Mouse (Mus musculus): Measurements from ENCODE around the gene Krtap7-1. TPM values are rescaled to one million over a fixed set of nuclear protein-coding genes. Genes with fewer than 3 reads are reported as not detected.

Gene Krtap7-1
- polyA plus RNA-seq (2014; fragmentation: Nextera tagmentation; extraction: Ambion mirVana) = not detected in 2 replicates

- ATAC-seq (ENCODE audit: low FRiP score) (no peak), DNase-seq (ENCODE audit: low spot score) (no peak)
- Histone ChIP-seq H3K36me3 (ENCODE audit: control insufficient read depth, insufficient read depth, low read length) (no peaks in the 10 kb centered on the region), H3K27ac (ENCODE audit: low read depth, low read length) (no peak within 1 kb of the TSS), H3K9ac (ENCODE audit: low read depth, low read length) (no peak within 1 kb of the TSS), H3K4me2 (replicated peaks; ENCODE audit: low read depth, low read length) (no peak within 1 kb of the TSS), H3K9me3 (ENCODE audit: control insufficient read depth, low read length) (no peaks in the 10 kb centered on the region), H3K27me3 (ENCODE audit: control insufficient read depth, insufficient read depth, low read length) (no peaks in the 10 kb centered on the region), H3K4me3 (ENCODE audit: low read depth, low read length) (no peak within 1 kb of the TSS), H3K4me1 (replicated peaks; ENCODE audit: control insufficient read depth, insufficient read depth, low read length) (no peaks in the 10 kb centered on the region)
- WGBS = 94% methylated on average over 4 of the region's 4 CpGs
These were observed at the start of gene Krtap7-1 for GRCm38 (mm10) chr16:89508223-89508622. Gene Krtap7-1 (minus strand): TSS chr16:89508323.

GRCm38 (mm10) chr16:89550298-89550697 lies 42.2 kb upstream of the Krtap7-1 start:
- Histone ChIP-seq H3K36me3 (ENCODE audit: control insufficient read depth, insufficient read depth, low read length) (no peaks in the 10 kb centered on the region), H3K4me3 (ENCODE audit: low read depth, low read length) (no peak overlapping the region), H3K27me3 (ENCODE audit: control insufficient read depth, insufficient read depth, low read length) (no peaks in the 10 kb centered on the region), H3K4me2 (replicated peaks; ENCODE audit: low read depth, low read length) (no peak overlapping the region), H3K27ac (ENCODE audit: low read depth, low read length) (no peak overlapping the region), H3K9me3 (ENCODE audit: control insufficient read depth, low read length) (no peaks in the 10 kb centered on the region), H3K9ac (ENCODE audit: low read depth, low read length) (no peak overlapping the region), H3K4me1 (replicated peaks; ENCODE audit: control insufficient read depth, insufficient read depth, low read length) (no peaks in the 10 kb centered on the region)
- no peak for DNase-seq (ENCODE audit: low spot score)
- ATAC-seq (ENCODE audit: low FRiP score) = no peak

GRCm38 (mm10) chr16:89538031-89538484 lies 29.9 kb upstream of the Krtap7-1 start:
- H3K27ac ChIP-seq (ENCODE audit: low read depth, low read length) = no peak overlapping the region
- H3K9me3 ChIP-seq (ENCODE audit: control insufficient read depth, low read length) = no peaks in the 10 kb centered on the region
- H3K36me3 ChIP-seq (ENCODE audit: control insufficient read depth, insufficient read depth, low read length) = no peaks in the 10 kb centered on the region
- ATAC-seq (ENCODE audit: low FRiP score) = peak; percentile 62
- no peaks in the 10 kb centered on the region for H3K27me3 ChIP-seq (ENCODE audit: control insufficient read depth, insufficient read depth, low read length)
- no peaks in the 10 kb centered on the region for H3K4me1 ChIP-seq (replicated peaks; ENCODE audit: control insufficient read depth, insufficient read depth, low read length)
- no peak for DNase-seq (ENCODE audit: low spot score)
- no peak overlapping the region for H3K4me2 ChIP-seq (replicated peaks; ENCODE audit: low read depth, low read length)
- 60% methylated on average over 5 of the region's 5 CpGs for WGBS
- H3K9ac ChIP-seq (ENCODE audit: low read depth, low read length) = no peak overlapping the region
- no peak overlapping the region for H3K4me3 ChIP-seq (ENCODE audit: low read depth, low read length)

GRCm38 (mm10) chr16:89537349-89537748 lies 29.2 kb upstream of the Krtap7-1 start:
- 89% methylated on average over 6 of the region's 6 CpGs for WGBS
- Histone ChIP-seq H3K4me1 (replicated peaks; ENCODE audit: control insufficient read depth, insufficient read depth, low read length) (no peaks in the 10 kb centered on the region), H3K36me3 (ENCODE audit: control insufficient read depth, insufficient read depth, low read length) (no peaks in the 10 kb centered on the region), H3K27me3 (ENCODE audit: control insufficient read depth, insufficient read depth, low read length) (no peaks in the 10 kb centered on the region), H3K4me2 (replicated peaks; ENCODE audit: low read depth, low read length) (no peak overlapping the region), H3K4me3 (ENCODE audit: low read depth, low read length) (no peak overlapping the region), H3K9ac (ENCODE audit: low read depth, low read length) (no peak overlapping the region), H3K9me3 (ENCODE audit: control insufficient read depth, low read length) (no peaks in the 10 kb centered on the region), H3K27ac (ENCODE audit: low read depth, low read length) (no peak overlapping the region)
- DNase-seq (ENCODE audit: low spot score) = no peak
- no peak for ATAC-seq (ENCODE audit: low FRiP score)

GRCm38 (mm10) chr16:89530547-89530946 lies 22.4 kb upstream of the Krtap7-1 start:
- Histone ChIP-seq H3K9me3 (ENCODE audit: control insufficient read depth, low read length) (no peaks in the 10 kb centered on the region), H3K27ac (ENCODE audit: low read depth, low read length) (peak overlapping the region; percentile 51), H3K4me2 (replicated peaks; ENCODE audit: low read depth, low read length) (no peak overlapping the region), H3K4me3 (ENCODE audit: low read depth, low read length) (no peak overlapping the region), H3K4me1 (replicated peaks; ENCODE audit: control insufficient read depth, insufficient read depth, low read length) (peaks cover 3% of the 10 kb centered on the region), H3K9ac (ENCODE audit: low read depth, low read length) (no peak overlapping the region), H3K36me3 (ENCODE audit: control insufficient read depth, insufficient read depth, low read length) (no peaks in the 10 kb centered on the region), H3K27me3 (ENCODE audit: control insufficient read depth, insufficient read depth, low read length) (no peaks in the 10 kb centered on the region)
- WGBS = 27% methylated on average over 7 of the region's 7 CpGs
- ATAC-seq (ENCODE audit: low FRiP score) (peak; percentile 83), DNase-seq (ENCODE audit: low spot score) (peak; percentile 46)

GRCm38 (mm10) chr16:89529846-89530245 lies 21.7 kb upstream of the Krtap7-1 start:
- H3K9ac ChIP-seq (ENCODE audit: low read depth, low read length) = no peak overlapping the region
- DNase-seq (ENCODE audit: low spot score) = peak; percentile 25
- H3K4me1 ChIP-seq (replicated peaks; ENCODE audit: control insufficient read depth, insufficient read depth, low read length) = peaks cover 3% of the 10 kb centered on the region
- peak; percentile 45; the same call in 1 of the 2 replicates for ATAC-seq (ENCODE audit: low FRiP score)
- WGBS = 61% methylated on average over 7 of the region's 7 CpGs
- no peak overlapping the region for H3K4me3 ChIP-seq (ENCODE audit: low read depth, low read length)
- peak overlapping the region; percentile 43; the same call in 1 of the 2 replicates for H3K27ac ChIP-seq (ENCODE audit: low read depth, low read length)
- no peaks in the 10 kb centered on the region for H3K9me3 ChIP-seq (ENCODE audit: control insufficient read depth, low read length)
- H3K27me3 ChIP-seq (ENCODE audit: control insufficient read depth, insufficient read depth, low read length) = no peaks in the 10 kb centered on the region
- H3K4me2 ChIP-seq (replicated peaks; ENCODE audit: low read depth, low read length) = no peak overlapping the region
- H3K36me3 ChIP-seq (ENCODE audit: control insufficient read depth, insufficient read depth, low read length) = no peaks in the 10 kb centered on the region

GRCm38 (mm10) chr16:89528380-89528779 lies 20.3 kb upstream of the Krtap7-1 start:
- Histone ChIP-seq H3K4me2 (replicated peaks; ENCODE audit: low read depth, low read length) (no peak overlapping the region), H3K27me3 (ENCODE audit: control insufficient read depth, insufficient read depth, low read length) (no peaks in the 10 kb centered on the region), H3K4me1 (replicated peaks; ENCODE audit: control insufficient read depth, insufficient read depth, low read length) (peaks cover 3% of the 10 kb centered on the region), H3K4me3 (ENCODE audit: low read depth, low read length) (no peak overlapping the region), H3K27ac (ENCODE audit: low read depth, low read length) (no peak overlapping the region), H3K9me3 (ENCODE audit: control insufficient read depth, low read length) (no peaks in the 10 kb centered on the region), H3K36me3 (ENCODE audit: control insufficient read depth, insufficient read depth, low read length) (no peaks in the 10 kb centered on the region), H3K9ac (ENCODE audit: low read depth, low read length) (no peak overlapping the region)
- WGBS = 62% methylated on average over 3 of the region's 3 CpGs
- DNase-seq (ENCODE audit: low spot score) (peak; percentile 21), ATAC-seq (ENCODE audit: low FRiP score) (peak; percentile 31; the same call in 1 of the 2 replicates)

- no peak for ATAC-seq (ENCODE audit: low FRiP score)
- Histone ChIP-seq H3K27ac (ENCODE audit: low read depth, low read length) (no peak overlapping the region), H3K4me1 (replicated peaks; ENCODE audit: control insufficient read depth, insufficient read depth, low read length) (no peaks in the 10 kb centered on the region), H3K4me3 (ENCODE audit: low read depth, low read length) (no peak overlapping the region), H3K36me3 (ENCODE audit: control insufficient read depth, insufficient read depth, low read length) (no peaks in the 10 kb centered on the region), H3K9me3 (ENCODE audit: control insufficient read depth, low read length) (no peaks in the 10 kb centered on the region), H3K4me2 (replicated peaks; ENCODE audit: low read depth, low read length) (no peak overlapping the region), H3K27me3 (ENCODE audit: control insufficient read depth, insufficient read depth, low read length) (no peaks in the 10 kb centered on the region), H3K9ac (ENCODE audit: low read depth, low read length) (no peak overlapping the region)
- 90% methylated on average over 4 of the region's 4 CpGs for WGBS
- DNase-seq (ENCODE audit: low spot score) = no peak
These were observed 12.9 kb upstream of the Krtap7-1 start for GRCm38 (mm10) chr16:89520996-89521395.

GRCm38 (mm10) chr16:89520555-89520954 lies 12.4 kb upstream of the Krtap7-1 start:
- no peak for ATAC-seq (ENCODE audit: low FRiP score)
- Histone ChIP-seq H3K27me3 (ENCODE audit: control insufficient read depth, insufficient read depth, low read length) (no peaks in the 10 kb centered on the region), H3K4me2 (replicated peaks; ENCODE audit: low read depth, low read length) (no peak overlapping the region), H3K27ac (ENCODE audit: low read depth, low read length) (no peak overlapping the region), H3K9me3 (ENCODE audit: control insufficient read depth, low read length) (no peaks in the 10 kb centered on the region), H3K4me1 (replicated peaks; ENCODE audit: control insufficient read depth, insufficient read depth, low read length) (no peaks in the 10 kb centered on the region), H3K4me3 (ENCODE audit: low read depth, low read length) (no peak overlapping the region), H3K36me3 (ENCODE audit: control insufficient read depth, insufficient read depth, low read length) (no peaks in the 10 kb centered on the region), H3K9ac (ENCODE audit: low read depth, low read length) (no peak overlapping the region)
- DNase-seq (ENCODE audit: low spot score) = no peak
- 90% methylated on average over 2 of the region's 2 CpGs for WGBS
